Mouse (Mus musculus): ENCODE data around the gene Rap1gap2. TPM values are rescaled to one million over a fixed set of nuclear protein-coding genes. Genes with fewer than 3 reads are reported as not detected.

Rap1gap2 gene
- polyA plus RNA-seq, 1 experiment from 2014 or later, result 1.3 TPM

DNA sequence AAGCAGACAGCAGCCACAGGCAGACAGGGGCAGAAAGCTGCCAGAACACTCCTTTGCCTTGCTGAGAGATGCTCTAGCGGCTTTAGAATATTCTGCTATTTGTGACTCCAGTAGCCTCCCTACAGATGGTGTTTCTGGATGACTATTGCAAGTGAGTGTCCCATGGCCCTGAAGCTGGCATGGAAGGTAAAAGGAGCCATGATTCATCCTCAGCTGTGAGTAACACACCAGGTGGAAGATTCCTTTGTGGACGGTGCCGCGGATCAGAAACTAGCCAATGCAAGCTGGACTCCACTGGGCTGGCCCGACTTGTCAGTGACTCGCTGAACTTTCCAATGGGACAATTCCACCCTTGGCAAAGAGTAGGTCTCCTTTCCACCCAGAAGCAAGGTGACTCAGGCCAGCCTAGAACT is 162.7 kb downstream of the Rap1gap2 start:
- H3K4me3 ChIP-seq (ENCODE audit: low read depth, low read length), result no peak overlapping the region
- peaks cover 2% of the 10 kb centered on the region; the same call in 1 of the 2 replicates for H3K9me3 ChIP-seq (ENCODE audit: control insufficient read depth, low read length)
- H3K9ac ChIP-seq (ENCODE audit: low read length), result no peak overlapping the region
- no peaks in the 10 kb centered on the region for H3K27me3 ChIP-seq (ENCODE audit: control insufficient read depth, insufficient read depth, low read length)
- DNase-seq (ENCODE audit: low spot score) (no peak), ATAC-seq (replicated peaks; ENCODE audit: low FRiP score) (no peak)
- H3K4me1 ChIP-seq (replicated peaks; ENCODE audit: control insufficient read depth, insufficient read depth, low read length), result no peaks in the 10 kb centered on the region
- no peaks in the 10 kb centered on the region for H3K36me3 ChIP-seq (ENCODE audit: control insufficient read depth, insufficient read depth, low read length)
- H3K4me2 ChIP-seq (ENCODE audit: low read depth, low read length, severe bottlenecking), result no peak overlapping the region
- 89% methylated on average over 6 of the region's 6 CpGs for WGBS
- no peak overlapping the region for H3K27ac ChIP-seq (ENCODE audit: low read depth, low read length)

DNA sequence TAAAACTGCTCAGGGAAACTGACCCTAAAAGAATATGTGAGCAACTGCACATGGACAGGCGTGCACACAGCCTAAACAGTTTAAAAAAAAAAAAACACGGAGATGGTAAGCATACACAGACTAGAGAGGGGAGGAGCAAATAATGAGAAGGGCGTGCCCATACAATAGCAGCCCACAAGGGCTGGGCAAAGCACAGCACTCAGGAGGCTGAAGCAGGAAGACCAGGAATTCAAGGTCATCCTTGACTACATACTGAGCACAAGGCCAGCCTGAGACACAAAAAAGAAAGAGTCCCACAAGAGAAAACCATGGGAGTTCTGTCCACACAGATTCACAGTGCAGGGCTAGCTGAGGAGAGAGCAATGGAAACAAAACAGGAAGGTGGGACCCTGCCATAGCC is 165.1 kb downstream of the Rap1gap2 start:
- 77% methylated on average over 3 of the region's 3 CpGs for WGBS
- H3K27ac ChIP-seq (ENCODE audit: low read depth, low read length), result no peak overlapping the region
- H3K36me3 ChIP-seq (ENCODE audit: control insufficient read depth, insufficient read depth, low read length), result no peaks in the 10 kb centered on the region
- no peak overlapping the region for H3K4me3 ChIP-seq (ENCODE audit: low read depth, low read length)
- H3K9me3 ChIP-seq (ENCODE audit: control insufficient read depth, low read length), result peaks cover 2% of the 10 kb centered on the region; the same call in 1 of the 2 replicates
- DNase-seq (ENCODE audit: low spot score), result no peak
- ATAC-seq (replicated peaks; ENCODE audit: low FRiP score), result no peak
- no peaks in the 10 kb centered on the region for H3K27me3 ChIP-seq (ENCODE audit: control insufficient read depth, insufficient read depth, low read length)
- H3K4me2 ChIP-seq (ENCODE audit: low read depth, low read length, severe bottlenecking), result no peak overlapping the region
- no peaks in the 10 kb centered on the region for H3K4me1 ChIP-seq (replicated peaks; ENCODE audit: control insufficient read depth, insufficient read depth, low read length)
- no peak overlapping the region for H3K9ac ChIP-seq (ENCODE audit: low read length)

DNA sequence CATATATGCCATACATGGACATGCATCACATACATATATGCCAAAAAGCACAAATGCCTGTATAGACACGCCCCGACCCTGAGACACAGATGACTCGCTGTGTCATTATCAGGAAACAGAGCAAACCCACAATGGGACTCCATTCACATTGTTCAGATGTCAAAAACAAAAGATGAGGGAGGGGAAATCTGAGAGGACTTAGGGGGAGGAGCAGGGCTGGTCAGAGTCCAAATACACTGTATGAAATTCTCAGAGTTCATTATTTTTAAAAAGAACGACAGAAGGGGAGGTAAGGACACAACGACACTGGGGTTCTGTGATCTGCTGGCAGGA is 166.8 kb downstream of the Rap1gap2 start:
- ATAC-seq (replicated peaks; ENCODE audit: low FRiP score), result no peak
- H3K4me3 ChIP-seq (ENCODE audit: low read depth, low read length), result no peak overlapping the region
- WGBS, result 85% methylated on average over 5 of the region's 5 CpGs
- H3K27me3 ChIP-seq (ENCODE audit: control insufficient read depth, insufficient read depth, low read length), result no peaks in the 10 kb centered on the region
- H3K4me2 ChIP-seq (ENCODE audit: low read depth, low read length, severe bottlenecking), result no peak overlapping the region
- DNase-seq (ENCODE audit: low spot score), result no peak
- no peaks in the 10 kb centered on the region for H3K36me3 ChIP-seq (ENCODE audit: control insufficient read depth, insufficient read depth, low read length)
- peaks cover 2% of the 10 kb centered on the region; the same call in 1 of the 2 replicates for H3K9me3 ChIP-seq (ENCODE audit: control insufficient read depth, low read length)
- no peak overlapping the region for H3K9ac ChIP-seq (ENCODE audit: low read length)
- H3K27ac ChIP-seq (ENCODE audit: low read depth, low read length), result no peak overlapping the region
- H3K4me1 ChIP-seq (replicated peaks; ENCODE audit: control insufficient read depth, insufficient read depth, low read length), result no peaks in the 10 kb centered on the region

DNA sequence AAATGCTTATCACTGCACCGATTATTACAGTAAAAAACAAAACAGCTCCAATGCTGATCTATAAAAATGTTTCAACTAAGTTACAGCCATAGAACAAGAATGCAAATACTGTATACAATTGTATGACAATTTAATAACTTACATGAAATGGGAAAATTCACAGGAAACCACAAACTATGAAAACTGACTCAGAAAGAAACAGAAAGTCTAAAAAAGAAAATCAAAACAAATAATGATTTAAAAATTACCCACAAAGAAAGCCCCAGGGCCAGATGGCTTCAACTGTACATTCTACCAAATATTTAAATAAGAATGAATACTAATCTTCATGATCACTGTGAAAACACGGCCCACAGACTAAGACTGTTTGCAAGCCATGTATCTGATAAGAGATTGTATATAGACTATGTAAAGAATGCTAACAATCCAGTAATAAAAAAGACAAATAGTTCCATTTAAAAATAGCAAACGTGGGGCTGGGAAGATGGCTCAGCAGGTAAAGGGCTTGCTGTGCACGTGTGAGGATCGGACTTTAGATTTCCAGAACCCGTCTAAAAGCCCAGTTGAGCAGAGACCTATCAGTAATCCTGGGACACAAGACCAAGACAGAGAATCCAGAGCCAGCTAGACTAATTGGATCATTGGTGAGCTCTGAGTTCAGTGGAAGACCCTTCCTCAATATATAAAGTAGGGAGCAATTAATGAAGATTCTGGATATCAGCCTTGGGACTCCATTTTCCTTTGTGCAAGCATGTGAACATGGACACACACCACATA is 167.4 kb downstream of the Rap1gap2 start:
- Histone ChIP-seq H3K4me1 (replicated peaks; ENCODE audit: control insufficient read depth, insufficient read depth, low read length) (no peaks in the 10 kb centered on the region), H3K27me3 (ENCODE audit: control insufficient read depth, insufficient read depth, low read length) (no peaks in the 10 kb centered on the region), H3K36me3 (ENCODE audit: control insufficient read depth, insufficient read depth, low read length) (no peaks in the 10 kb centered on the region), H3K27ac (ENCODE audit: low read depth, low read length) (no peak overlapping the region), H3K4me2 (ENCODE audit: low read depth, low read length, severe bottlenecking) (no peak overlapping the region), H3K4me3 (ENCODE audit: low read depth, low read length) (no peak overlapping the region), H3K9me3 (ENCODE audit: control insufficient read depth, low read length) (peaks cover 2% of the 10 kb centered on the region; the same call in 1 of the 2 replicates), H3K9ac (ENCODE audit: low read length) (no peak overlapping the region)
- ATAC-seq (replicated peaks; ENCODE audit: low FRiP score), result no peak
- no peak for DNase-seq (ENCODE audit: low spot score)
- WGBS, result 83% methylated on average over 6 of the region's 6 CpGs

DNA sequence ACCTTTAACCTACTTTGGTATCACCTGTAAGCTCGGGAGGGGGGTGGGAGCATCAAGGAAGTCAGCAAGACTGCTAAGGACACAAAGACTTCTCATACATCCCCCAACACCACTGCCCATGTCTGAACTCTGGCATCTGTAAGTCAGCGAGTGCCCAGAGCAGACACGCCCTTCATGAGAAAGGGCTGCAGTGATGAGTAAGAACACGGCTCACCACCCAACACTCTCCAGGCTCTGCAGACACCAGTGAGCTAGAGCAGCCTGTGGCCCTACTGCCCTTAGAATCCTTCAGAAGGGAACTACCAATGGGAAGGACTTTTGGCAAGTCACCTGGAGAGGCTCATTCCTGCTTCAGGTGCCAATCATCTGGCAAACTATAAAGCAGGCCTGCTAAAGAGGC is 168.3 kb downstream of the Rap1gap2 start:
- H3K27ac ChIP-seq (ENCODE audit: low read depth, low read length), result no peak overlapping the region
- H3K9me3 ChIP-seq (ENCODE audit: control insufficient read depth, low read length), result peaks cover 2% of the 10 kb centered on the region; the same call in 1 of the 2 replicates
- H3K36me3 ChIP-seq (ENCODE audit: control insufficient read depth, insufficient read depth, low read length), result no peaks in the 10 kb centered on the region
- no peak overlapping the region for H3K9ac ChIP-seq (ENCODE audit: low read length)
- WGBS, result 87% methylated on average over 4 of the region's 4 CpGs
- no peaks in the 10 kb centered on the region for H3K27me3 ChIP-seq (ENCODE audit: control insufficient read depth, insufficient read depth, low read length)
- H3K4me3 ChIP-seq (ENCODE audit: low read depth, low read length), result no peak overlapping the region
- no peak overlapping the region for H3K4me2 ChIP-seq (ENCODE audit: low read depth, low read length, severe bottlenecking)
- ATAC-seq (replicated peaks; ENCODE audit: low FRiP score) (no peak), DNase-seq (ENCODE audit: low spot score) (no peak)
- H3K4me1 ChIP-seq (replicated peaks; ENCODE audit: control insufficient read depth, insufficient read depth, low read length), result no peaks in the 10 kb centered on the region

DNA sequence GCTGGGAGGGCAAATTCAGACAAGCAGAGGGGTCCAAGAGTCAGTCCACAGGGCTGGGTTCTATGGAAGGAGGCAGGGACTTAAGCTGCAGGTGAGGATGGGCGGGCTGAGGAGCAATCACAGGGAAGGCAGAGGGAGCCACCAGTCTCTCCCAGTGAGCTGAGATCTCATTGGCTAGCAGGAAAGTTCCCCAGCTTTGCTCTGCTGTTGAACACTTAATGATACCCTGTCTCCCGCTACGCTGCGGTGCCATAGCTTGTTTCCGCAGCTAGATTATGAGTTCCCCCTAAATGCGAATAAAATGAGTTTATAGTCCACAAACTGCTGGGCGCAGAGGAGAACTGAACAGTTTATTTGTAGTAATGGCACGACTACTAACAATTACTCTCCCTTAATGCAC is 170.6 kb downstream of the Rap1gap2 start:
- Histone ChIP-seq H3K36me3 (ENCODE audit: control insufficient read depth, insufficient read depth, low read length) (no peaks in the 10 kb centered on the region), H3K27ac (ENCODE audit: low read depth, low read length) (no peak overlapping the region), H3K4me1 (replicated peaks; ENCODE audit: control insufficient read depth, insufficient read depth, low read length) (no peaks in the 10 kb centered on the region), H3K4me3 (ENCODE audit: low read depth, low read length) (no peak overlapping the region), H3K27me3 (ENCODE audit: control insufficient read depth, insufficient read depth, low read length) (no peaks in the 10 kb centered on the region), H3K9ac (ENCODE audit: low read length) (no peak overlapping the region), H3K4me2 (ENCODE audit: low read depth, low read length, severe bottlenecking) (no peak overlapping the region), H3K9me3 (ENCODE audit: control insufficient read depth, low read length) (peaks cover 2% of the 10 kb centered on the region; the same call in 1 of the 2 replicates)
- ATAC-seq (replicated peaks; ENCODE audit: low FRiP score) (no peak), DNase-seq (ENCODE audit: low spot score) (no peak)
- WGBS, result 83% methylated on average over 8 of the region's 8 CpGs

DNA sequence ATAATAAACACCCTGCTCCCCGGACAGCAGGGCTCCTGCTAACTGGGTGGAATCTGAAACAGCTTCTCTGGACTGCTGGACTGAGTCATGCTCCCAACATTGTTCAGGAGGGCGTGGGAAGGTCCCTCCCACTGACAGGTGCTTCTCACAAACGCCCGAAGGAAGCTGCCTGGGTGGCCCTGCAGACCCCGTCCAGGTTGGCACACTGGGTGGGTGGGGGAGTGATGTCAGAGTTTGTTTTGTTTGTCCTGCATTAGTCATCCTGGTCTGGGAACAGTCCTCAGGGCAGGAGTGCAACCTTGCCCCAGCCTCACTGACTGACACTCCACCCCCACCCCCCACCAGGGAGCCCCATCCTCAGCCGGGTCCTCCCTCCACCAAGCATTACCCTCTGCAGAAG is 171.5 kb downstream of the Rap1gap2 start:
- WGBS, result 72% methylated on average over 6 of the region's 6 CpGs
- H3K9me3 ChIP-seq (ENCODE audit: control insufficient read depth, low read length), result no peaks in the 10 kb centered on the region
- no peak for ATAC-seq (replicated peaks; ENCODE audit: low FRiP score)

DNA sequence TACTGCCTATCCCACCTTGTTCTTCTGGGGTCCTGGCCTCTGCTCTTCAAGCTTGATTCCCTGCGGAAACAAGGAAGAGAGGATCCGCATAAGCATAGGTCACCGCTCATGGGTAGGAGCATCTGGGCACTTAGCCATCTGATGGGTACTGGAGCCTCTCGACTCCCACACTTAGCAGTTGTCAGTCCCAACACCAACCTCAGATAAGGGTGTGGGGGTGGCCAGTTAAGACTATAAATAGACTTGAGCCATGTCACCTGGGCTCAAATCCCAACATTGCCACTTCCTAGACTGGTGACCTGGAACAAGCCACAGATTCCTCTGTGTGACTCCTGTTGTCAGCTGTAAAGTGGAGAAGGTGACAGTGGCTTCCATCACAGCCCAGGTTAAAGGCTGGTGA is 172.5 kb downstream of the Rap1gap2 start:
- no peak for DNase-seq (ENCODE audit: low spot score)
- Histone ChIP-seq H3K9ac (ENCODE audit: low read length) (no peak overlapping the region), H3K36me3 (ENCODE audit: control insufficient read depth, insufficient read depth, low read length) (no peaks in the 10 kb centered on the region), H3K4me3 (ENCODE audit: low read depth, low read length) (no peak overlapping the region), H3K9me3 (ENCODE audit: control insufficient read depth, low read length) (no peaks in the 10 kb centered on the region), H3K27ac (ENCODE audit: low read depth, low read length) (no peak overlapping the region), H3K27me3 (ENCODE audit: control insufficient read depth, insufficient read depth, low read length) (no peaks in the 10 kb centered on the region), H3K4me1 (replicated peaks; ENCODE audit: control insufficient read depth, insufficient read depth, low read length) (no peaks in the 10 kb centered on the region), H3K4me2 (ENCODE audit: low read depth, low read length, severe bottlenecking) (no peak overlapping the region)
- 95% methylated on average over 4 of the region's 4 CpGs for WGBS
- no peak for ATAC-seq (replicated peaks; ENCODE audit: low FRiP score)

More for the DNA sequence above, 171.5 kb downstream of the Rap1gap2 start:
- Histone ChIP-seq H3K36me3 (ENCODE audit: control insufficient read depth, insufficient read depth, low read length) (no peaks in the 10 kb centered on the region), H3K27ac (ENCODE audit: low read depth, low read length) (no peak overlapping the region), H3K4me1 (replicated peaks; ENCODE audit: control insufficient read depth, insufficient read depth, low read length) (no peaks in the 10 kb centered on the region), H3K4me3 (ENCODE audit: low read depth, low read length) (no peak overlapping the region), H3K27me3 (ENCODE audit: control insufficient read depth, insufficient read depth, low read length) (no peaks in the 10 kb centered on the region), H3K4me2 (ENCODE audit: low read depth, low read length, severe bottlenecking) (no peak overlapping the region), H3K9ac (ENCODE audit: low read length) (no peak overlapping the region)
- DNase-seq (ENCODE audit: low spot score), result no peak

DNA sequence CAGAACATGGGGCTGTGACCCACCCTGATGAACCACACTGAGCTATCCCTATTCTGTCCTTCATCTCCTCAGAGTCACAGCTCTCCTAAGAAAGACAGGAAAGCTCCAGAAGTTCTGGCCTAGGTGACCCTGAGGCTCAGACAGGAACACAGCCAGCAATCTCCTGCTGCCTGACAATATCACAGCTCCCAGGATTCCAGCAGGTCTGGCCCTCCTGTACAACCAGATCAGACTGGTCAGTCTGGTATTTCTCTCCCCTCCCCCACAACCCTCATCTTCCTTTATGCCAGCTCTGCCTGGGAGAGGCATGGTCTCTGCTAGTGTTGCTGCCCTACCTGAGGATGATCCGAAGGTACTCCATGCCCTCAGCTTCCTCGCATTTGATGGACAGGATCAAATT is 175.3 kb downstream of the Rap1gap2 start:
- no peaks in the 10 kb centered on the region for H3K9me3 ChIP-seq (ENCODE audit: control insufficient read depth, low read length)
- no peak overlapping the region for H3K4me3 ChIP-seq (ENCODE audit: low read depth, low read length)
- ATAC-seq (replicated peaks; ENCODE audit: low FRiP score), result no peak
- H3K36me3 ChIP-seq (ENCODE audit: control insufficient read depth, insufficient read depth, low read length), result no peaks in the 10 kb centered on the region
- no peak overlapping the region for H3K4me2 ChIP-seq (ENCODE audit: low read depth, low read length, severe bottlenecking)
- 95% methylated on average over 2 of the region's 2 CpGs for WGBS
- H3K4me1 ChIP-seq (replicated peaks; ENCODE audit: control insufficient read depth, insufficient read depth, low read length), result no peaks in the 10 kb centered on the region
- no peak overlapping the region for H3K9ac ChIP-seq (ENCODE audit: low read length)
- DNase-seq (ENCODE audit: low spot score), result no peak
- no peak overlapping the region for H3K27ac ChIP-seq (ENCODE audit: low read depth, low read length)
- H3K27me3 ChIP-seq (ENCODE audit: control insufficient read depth, insufficient read depth, low read length), result no peaks in the 10 kb centered on the region

Data from forebrain, embryonic 11.5 days (tissue).